Mouse (Mus musculus) lung, adult 2 months (tissue): ENCODE measurements around the gene Adam20.
"Not testable (repeated sequence)": the region's sequence is repeated elsewhere in the genome, so short reads cannot be mapped to it uniquely, and the experiment has no call there.

Experiments used
- CTCF ChIP-seq: fragments of 200-500 bp; IDR thresholded peaks from 2 replicates; pipeline ENCODE4 v1.5.1; 2011; ENCODE audit warnings: mild to moderate bottlenecking, low read length, control low read depth; ENCODE audit not compliant: insufficient read depth
- POLR2A ChIP-seq: fragments of 200-500 bp; IDR thresholded peaks from 2 replicates; pipeline ENCODE4 v1.6.1; 2011; ENCODE audit warnings: low read depth, mild to moderate bottlenecking, control low read depth, low read length, borderline replicate concordance; ENCODE audit errors: extremely low read depth

- not testable (repeated sequence) for TF ChIP-seq CTCF, POLR2A
These were observed 41.2 kb upstream of the Adam20 start, which contains the start of gene Adam25 for GRCm38 (mm10) chr8:40751908-40752307.
